Mouse (Mus musculus): ENCODE results near the gene Wnk2. TPM values are rescaled to one million over a fixed set of nuclear protein-coding genes. Genes with fewer than 3 reads are reported as not detected.

Wnk2 gene
- polyA plus RNA-seq, 1 experiment from 2014 or later, result 10.3 TPM

DNA sequence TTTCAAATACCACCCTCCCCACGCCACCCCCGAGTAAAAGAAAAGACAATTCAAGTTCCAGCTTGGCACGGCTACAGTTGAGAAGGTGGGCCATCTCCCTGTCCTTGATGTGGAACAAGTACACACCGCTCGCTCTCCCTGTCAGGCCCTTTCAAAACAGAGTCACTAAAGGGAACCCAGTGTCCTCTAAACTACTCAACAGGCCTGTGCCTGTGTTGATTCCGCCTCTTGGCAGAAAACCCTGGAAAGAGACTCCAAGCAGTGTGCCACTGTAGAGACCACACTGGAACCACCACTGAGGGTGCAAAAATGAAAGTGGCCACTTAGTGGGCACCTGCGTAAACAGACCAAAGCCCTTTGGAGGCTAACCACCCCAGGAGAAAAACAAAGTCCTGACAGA, 4.5 kb downstream of the Wnk2 start:
- peaks cover 25% of the 10 kb centered on the region for H3K4me1 ChIP-seq (replicated peaks; ENCODE audit: control insufficient read depth, insufficient read depth, low read length)
- ATAC-seq (replicated peaks; ENCODE audit: low FRiP score), result no peak
- DNase-seq (ENCODE audit: low spot score), result no peak
- no peak overlapping the region for H3K4me3 ChIP-seq (ENCODE audit: low read depth, low read length)
- 92% methylated on average over 7 of the region's 7 CpGs for WGBS
- peaks cover 4% of the 10 kb centered on the region; the same call in 1 of the 2 replicates for H3K27me3 ChIP-seq (ENCODE audit: control insufficient read depth, insufficient read depth, low read length)
- no peak overlapping the region for H3K27ac ChIP-seq (ENCODE audit: low read depth, low read length)
- no peaks in the 10 kb centered on the region for H3K9me3 ChIP-seq (ENCODE audit: control insufficient read depth, low read length)
- H3K4me2 ChIP-seq (ENCODE audit: low read depth, low read length, severe bottlenecking), result no peak overlapping the region
- H3K36me3 ChIP-seq (ENCODE audit: control insufficient read depth, insufficient read depth, low read length), result no peaks in the 10 kb centered on the region
- H3K9ac ChIP-seq (ENCODE audit: low read length), result no peak overlapping the region

DNA sequence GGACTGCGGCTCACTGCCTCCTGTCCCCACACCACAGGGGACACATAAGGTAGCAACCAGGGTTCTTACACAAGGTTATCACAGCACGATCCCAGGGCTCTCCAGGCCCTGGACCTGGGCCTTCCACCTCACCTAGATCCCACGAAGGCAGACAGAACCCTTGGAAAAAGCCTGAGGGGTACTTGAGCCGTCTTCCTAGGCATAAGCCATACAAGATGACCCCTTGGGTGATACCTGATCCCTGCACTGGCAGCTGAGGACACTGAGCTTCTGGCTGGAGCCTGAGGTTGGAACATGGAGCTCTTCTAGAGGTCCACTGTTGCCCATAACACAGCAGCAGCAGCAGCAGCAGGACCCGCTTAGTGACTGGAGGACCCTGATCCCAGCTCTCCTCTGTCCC, 5.4 kb downstream of the Wnk2 start:
- H3K27ac ChIP-seq (ENCODE audit: low read depth, low read length), result no peak overlapping the region
- DNase-seq (ENCODE audit: low spot score), result no peak
- peaks cover 4% of the 10 kb centered on the region; the same call in 1 of the 2 replicates for H3K27me3 ChIP-seq (ENCODE audit: control insufficient read depth, insufficient read depth, low read length)
- no peaks in the 10 kb centered on the region for H3K36me3 ChIP-seq (ENCODE audit: control insufficient read depth, insufficient read depth, low read length)
- no peak overlapping the region for H3K9ac ChIP-seq (ENCODE audit: low read length)
- H3K9me3 ChIP-seq (ENCODE audit: control insufficient read depth, low read length), result no peaks in the 10 kb centered on the region
- H3K4me1 ChIP-seq (replicated peaks; ENCODE audit: control insufficient read depth, insufficient read depth, low read length), result peaks cover 23% of the 10 kb centered on the region
- ATAC-seq (replicated peaks; ENCODE audit: low FRiP score), result no peak
- H3K4me3 ChIP-seq (ENCODE audit: low read depth, low read length), result no peak overlapping the region
- H3K4me2 ChIP-seq (ENCODE audit: low read depth, low read length, severe bottlenecking), result no peak overlapping the region
- WGBS, result 85% methylated on average over 5 of the region's 5 CpGs

DNA sequence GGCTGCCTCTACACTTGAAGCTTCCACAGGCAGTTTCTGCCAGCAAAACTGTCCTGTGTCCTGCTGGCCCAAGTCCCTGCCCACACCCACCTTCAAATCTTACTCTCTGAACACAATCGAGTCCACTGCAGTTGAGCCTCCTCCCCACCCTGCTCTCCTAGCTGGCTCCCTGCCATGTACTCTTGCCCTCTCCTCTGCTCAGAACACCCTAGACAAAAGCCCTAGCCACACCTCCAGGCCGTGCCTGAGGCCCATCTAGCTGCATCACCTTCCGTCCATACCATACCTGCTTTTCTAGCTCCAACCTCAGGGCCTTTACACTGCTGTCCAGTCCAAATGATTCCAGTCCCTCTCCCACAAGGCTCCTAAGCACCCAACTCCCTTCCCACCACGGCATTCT, 7.2 kb downstream of the Wnk2 start:
- 70% methylated on average over 4 of the region's 4 CpGs for WGBS
- no peaks in the 10 kb centered on the region for H3K27me3 ChIP-seq (ENCODE audit: control insufficient read depth, insufficient read depth, low read length)
- H3K27ac ChIP-seq (ENCODE audit: low read depth, low read length), result no peak overlapping the region
- DNase-seq (ENCODE audit: low spot score) (no peak), ATAC-seq (replicated peaks; ENCODE audit: low FRiP score) (no peak)
- no peaks in the 10 kb centered on the region for H3K36me3 ChIP-seq (ENCODE audit: control insufficient read depth, insufficient read depth, low read length)
- no peak overlapping the region for H3K9ac ChIP-seq (ENCODE audit: low read length)
- H3K4me2 ChIP-seq (ENCODE audit: low read depth, low read length, severe bottlenecking), result no peak overlapping the region
- H3K4me3 ChIP-seq (ENCODE audit: low read depth, low read length), result no peak overlapping the region
- peaks cover 13% of the 10 kb centered on the region for H3K4me1 ChIP-seq (replicated peaks; ENCODE audit: control insufficient read depth, insufficient read depth, low read length)
- H3K9me3 ChIP-seq (ENCODE audit: control insufficient read depth, low read length), result no peaks in the 10 kb centered on the region

DNA sequence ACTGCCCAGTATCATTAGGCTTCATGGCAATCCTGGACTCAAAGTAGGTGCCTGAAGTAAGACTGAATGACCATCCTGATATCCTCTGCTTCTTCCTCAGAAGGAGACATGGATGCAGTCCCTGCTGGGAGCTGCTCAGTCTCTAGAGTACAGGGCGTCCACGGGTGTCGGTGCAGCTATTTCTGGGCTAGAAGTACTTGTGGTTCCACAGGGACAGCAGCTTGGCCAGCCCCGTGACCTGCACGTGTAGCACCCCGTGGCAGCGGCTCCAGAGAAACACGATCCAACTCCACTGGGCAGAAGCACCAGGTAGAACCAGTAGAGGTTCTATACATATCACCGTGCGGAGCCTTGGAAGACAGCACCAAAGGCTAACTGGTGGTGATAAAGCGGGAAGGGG, 13.3 kb downstream of the Wnk2 start:
- H3K4me1 ChIP-seq (replicated peaks; ENCODE audit: control insufficient read depth, insufficient read depth, low read length), result peaks cover 15% of the 10 kb centered on the region
- DNase-seq (ENCODE audit: low spot score), result no peak
- no peaks in the 10 kb centered on the region for H3K9me3 ChIP-seq (ENCODE audit: control insufficient read depth, low read length)
- H3K27ac ChIP-seq (ENCODE audit: low read depth, low read length), result no peak overlapping the region
- no peak overlapping the region for H3K4me3 ChIP-seq (ENCODE audit: low read depth, low read length)
- no peak overlapping the region for H3K9ac ChIP-seq (ENCODE audit: low read length)
- H3K36me3 ChIP-seq (ENCODE audit: control insufficient read depth, insufficient read depth, low read length), result no peaks in the 10 kb centered on the region
- 93% methylated on average over 11 of the region's 11 CpGs for WGBS
- no peaks in the 10 kb centered on the region for H3K27me3 ChIP-seq (ENCODE audit: control insufficient read depth, insufficient read depth, low read length)
- no peak for ATAC-seq (replicated peaks; ENCODE audit: low FRiP score)
- H3K4me2 ChIP-seq (ENCODE audit: low read depth, low read length, severe bottlenecking), result no peak overlapping the region

DNA sequence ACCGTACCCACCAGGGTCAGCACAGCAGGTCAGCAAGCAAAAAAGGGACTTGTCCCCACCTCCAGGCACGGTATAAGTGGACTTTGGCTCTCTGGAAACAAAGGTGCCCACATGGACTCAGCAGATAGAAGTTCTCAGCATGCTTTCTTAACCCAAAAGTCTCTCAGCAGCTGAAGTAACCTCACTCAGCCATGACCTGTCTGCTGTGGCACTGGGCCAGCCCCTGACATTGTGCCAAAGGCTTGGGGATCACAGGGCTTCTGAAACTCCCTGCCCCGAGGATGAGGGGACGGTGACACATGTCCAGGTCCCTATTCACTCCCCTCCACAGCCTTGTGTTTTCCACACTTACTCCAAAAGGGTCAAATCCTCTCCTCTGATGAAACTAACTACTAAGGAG, 14.7 kb downstream of the Wnk2 start:
- ATAC-seq (replicated peaks; ENCODE audit: low FRiP score) (no peak), DNase-seq (ENCODE audit: low spot score) (no peak)
- Histone ChIP-seq H3K9me3 (ENCODE audit: control insufficient read depth, low read length) (no peaks in the 10 kb centered on the region), H3K27me3 (ENCODE audit: control insufficient read depth, insufficient read depth, low read length) (no peaks in the 10 kb centered on the region), H3K27ac (ENCODE audit: low read depth, low read length) (no peak overlapping the region), H3K4me1 (replicated peaks; ENCODE audit: control insufficient read depth, insufficient read depth, low read length) (peaks cover 15% of the 10 kb centered on the region), H3K36me3 (ENCODE audit: control insufficient read depth, insufficient read depth, low read length) (no peaks in the 10 kb centered on the region), H3K4me2 (ENCODE audit: low read depth, low read length, severe bottlenecking) (no peak overlapping the region), H3K4me3 (ENCODE audit: low read depth, low read length) (no peak overlapping the region), H3K9ac (ENCODE audit: low read length) (no peak overlapping the region)
- WGBS, result 83% methylated on average over 4 of the region's 4 CpGs

DNA sequence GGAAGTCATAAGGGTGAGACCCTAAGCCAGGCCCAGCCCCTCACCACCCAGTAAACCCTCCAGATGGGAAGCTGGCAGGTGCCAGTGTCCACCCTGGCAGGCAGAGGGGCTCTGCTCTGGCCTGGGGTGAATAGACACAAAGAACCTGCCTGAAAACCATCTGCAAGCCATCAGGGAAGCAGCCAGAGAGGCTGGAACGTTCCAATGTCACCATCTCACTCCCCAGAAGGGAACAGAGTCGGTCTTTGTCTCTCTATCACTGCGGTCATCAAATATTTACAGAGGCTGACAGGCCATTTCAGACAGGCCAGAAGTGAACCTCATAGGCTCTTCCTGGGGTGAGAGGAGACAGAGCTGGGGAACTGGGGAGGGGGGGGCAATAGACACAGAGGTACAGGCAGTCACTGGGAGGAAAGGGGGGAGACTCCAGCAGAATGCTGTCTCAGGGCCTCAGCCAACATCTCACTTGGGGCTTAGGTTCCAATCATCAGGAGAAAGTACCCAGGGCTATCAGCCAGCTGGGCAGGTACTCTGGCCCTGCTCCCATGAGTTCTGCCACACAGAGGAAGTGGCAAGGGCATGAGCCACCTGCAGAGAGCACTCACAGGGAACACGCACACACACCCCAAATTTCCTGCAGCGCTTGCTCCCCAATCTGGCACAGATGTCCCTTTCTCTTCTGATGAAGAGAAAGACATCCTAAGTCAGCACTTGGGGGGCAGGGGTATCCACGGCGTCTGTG, 15.7 kb downstream of the Wnk2 start:
- Histone ChIP-seq H3K4me2 (ENCODE audit: low read depth, low read length, severe bottlenecking) (no peak overlapping the region), H3K9me3 (ENCODE audit: control insufficient read depth, low read length) (no peaks in the 10 kb centered on the region), H3K9ac (ENCODE audit: low read length) (no peak overlapping the region), H3K27ac (ENCODE audit: low read depth, low read length) (no peak overlapping the region), H3K27me3 (ENCODE audit: control insufficient read depth, insufficient read depth, low read length) (no peaks in the 10 kb centered on the region), H3K36me3 (ENCODE audit: control insufficient read depth, insufficient read depth, low read length) (no peaks in the 10 kb centered on the region), H3K4me1 (replicated peaks; ENCODE audit: control insufficient read depth, insufficient read depth, low read length) (peaks cover 19% of the 10 kb centered on the region), H3K4me3 (ENCODE audit: low read depth, low read length) (no peak overlapping the region)
- ATAC-seq (replicated peaks; ENCODE audit: low FRiP score) (no peak), DNase-seq (ENCODE audit: low spot score) (no peak)
- 82% methylated on average over 7 of the region's 7 CpGs for WGBS

DNA sequence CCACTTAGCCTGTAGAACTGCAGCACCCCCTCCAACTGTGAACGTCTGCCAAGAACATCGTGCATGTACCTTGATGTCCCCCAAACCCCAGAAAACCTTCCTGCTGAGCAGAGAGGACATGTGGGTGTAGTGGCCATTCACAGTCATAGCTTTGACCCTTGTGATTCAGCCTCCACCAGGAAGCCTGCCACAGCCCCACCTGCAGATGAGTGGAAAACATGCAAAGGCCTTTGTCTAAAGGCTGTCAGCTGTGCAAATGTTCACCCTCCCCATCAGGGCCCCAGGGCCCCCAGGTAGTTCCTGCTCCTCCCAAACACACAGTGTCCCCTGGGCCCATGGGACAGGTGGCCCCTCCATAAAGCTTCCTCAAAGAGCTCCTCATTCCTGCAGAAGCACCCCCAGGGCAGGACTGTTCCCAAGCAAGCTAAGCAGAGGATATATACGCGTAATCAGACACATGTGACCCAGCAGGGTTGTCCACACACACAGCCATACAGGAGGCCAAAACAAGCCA, 16.4 kb downstream of the Wnk2 start:
- Histone ChIP-seq H3K4me2 (ENCODE audit: low read depth, low read length, severe bottlenecking) (no peak overlapping the region), H3K9ac (ENCODE audit: low read length) (no peak overlapping the region), H3K4me1 (replicated peaks; ENCODE audit: control insufficient read depth, insufficient read depth, low read length) (peaks cover 19% of the 10 kb centered on the region), H3K4me3 (ENCODE audit: low read depth, low read length) (no peak overlapping the region), H3K27me3 (ENCODE audit: control insufficient read depth, insufficient read depth, low read length) (no peaks in the 10 kb centered on the region), H3K9me3 (ENCODE audit: control insufficient read depth, low read length) (no peaks in the 10 kb centered on the region), H3K27ac (ENCODE audit: low read depth, low read length) (no peak overlapping the region), H3K36me3 (ENCODE audit: control insufficient read depth, insufficient read depth, low read length) (no peaks in the 10 kb centered on the region)
- WGBS, result 83% methylated on average over 4 of the region's 4 CpGs
- ATAC-seq (replicated peaks; ENCODE audit: low FRiP score), result no peak
- DNase-seq (ENCODE audit: low spot score), result no peak

DNA sequence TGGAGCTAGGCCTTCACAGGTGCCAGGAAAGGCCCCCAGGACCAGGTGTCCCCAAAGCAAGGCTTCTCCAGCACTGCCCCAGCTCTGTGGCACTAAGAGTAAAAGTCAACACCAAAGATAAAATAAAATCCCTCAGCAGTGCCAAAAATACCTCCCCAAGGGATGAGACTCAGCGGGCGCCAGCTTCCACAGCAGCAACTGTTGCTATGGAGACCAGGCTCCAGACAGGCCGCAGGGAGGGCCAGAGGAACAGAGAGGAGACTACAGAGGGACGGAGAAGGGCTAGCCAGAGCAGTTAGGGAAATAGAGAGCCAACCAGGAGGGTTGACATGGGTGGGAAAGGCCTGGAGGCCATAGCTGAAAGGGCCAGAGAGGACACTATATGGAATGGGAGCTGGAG, 18.0 kb downstream of the Wnk2 start:
- no peak for ATAC-seq (replicated peaks; ENCODE audit: low FRiP score)
- Histone ChIP-seq H3K27ac (ENCODE audit: low read depth, low read length) (no peak overlapping the region), H3K27me3 (ENCODE audit: control insufficient read depth, insufficient read depth, low read length) (no peaks in the 10 kb centered on the region), H3K4me3 (ENCODE audit: low read depth, low read length) (no peak overlapping the region), H3K4me2 (ENCODE audit: low read depth, low read length, severe bottlenecking) (no peak overlapping the region), H3K36me3 (ENCODE audit: control insufficient read depth, insufficient read depth, low read length) (no peaks in the 10 kb centered on the region), H3K4me1 (replicated peaks; ENCODE audit: control insufficient read depth, insufficient read depth, low read length) (peaks cover 19% of the 10 kb centered on the region), H3K9me3 (ENCODE audit: control insufficient read depth, low read length) (no peaks in the 10 kb centered on the region), H3K9ac (ENCODE audit: low read length) (no peak overlapping the region)
- WGBS, result 6% methylated on average over 4 of the region's 4 CpGs
- DNase-seq (ENCODE audit: low spot score), result peak; percentile 66

DNA sequence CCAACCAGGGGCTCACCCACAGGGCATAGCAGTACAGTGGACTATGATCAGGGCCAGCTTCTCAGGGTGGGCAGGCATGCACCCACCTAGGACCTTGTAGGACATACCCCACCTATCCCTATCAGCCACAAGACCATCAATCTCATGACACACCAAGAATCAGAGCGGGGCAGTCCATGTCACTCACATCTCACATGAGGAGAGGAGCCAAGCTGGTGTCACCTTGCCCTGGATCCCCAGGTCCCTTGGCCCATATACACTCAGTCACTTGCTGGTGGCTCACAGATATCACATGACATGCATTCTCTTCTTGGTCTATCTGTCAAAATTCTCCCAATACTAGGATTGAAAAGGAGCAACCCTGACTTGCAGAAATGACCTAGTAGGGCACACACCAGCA, 18.7 kb downstream of the Wnk2 start:
- H3K9me3 ChIP-seq (ENCODE audit: control insufficient read depth, low read length), result no peaks in the 10 kb centered on the region
- H3K4me3 ChIP-seq (ENCODE audit: low read depth, low read length), result no peak overlapping the region
- H3K9ac ChIP-seq (ENCODE audit: low read length), result no peak overlapping the region
- no peak overlapping the region for H3K4me2 ChIP-seq (ENCODE audit: low read depth, low read length, severe bottlenecking)
- H3K36me3 ChIP-seq (ENCODE audit: control insufficient read depth, insufficient read depth, low read length), result no peaks in the 10 kb centered on the region
- peaks cover 19% of the 10 kb centered on the region for H3K4me1 ChIP-seq (replicated peaks; ENCODE audit: control insufficient read depth, insufficient read depth, low read length)
- no peak for DNase-seq (ENCODE audit: low spot score)
- 95% methylated on average over 1 of the region's 1 CpGs for WGBS
- ATAC-seq (replicated peaks; ENCODE audit: low FRiP score), result no peak
- H3K27me3 ChIP-seq (ENCODE audit: control insufficient read depth, insufficient read depth, low read length), result no peaks in the 10 kb centered on the region
- H3K27ac ChIP-seq (ENCODE audit: low read depth, low read length), result no peak overlapping the region
